Mouse (Mus musculus) T-cell, adult 2 months (primary cell): Measurements from ENCODE around the gene Myom1.

Source experiments
- DNase-seq: peaks from one replicate; pipeline ENCODE4 v3.0.0; 2022; ENCODE audit warnings: low spot score

The Myom1 gene

DNA sequence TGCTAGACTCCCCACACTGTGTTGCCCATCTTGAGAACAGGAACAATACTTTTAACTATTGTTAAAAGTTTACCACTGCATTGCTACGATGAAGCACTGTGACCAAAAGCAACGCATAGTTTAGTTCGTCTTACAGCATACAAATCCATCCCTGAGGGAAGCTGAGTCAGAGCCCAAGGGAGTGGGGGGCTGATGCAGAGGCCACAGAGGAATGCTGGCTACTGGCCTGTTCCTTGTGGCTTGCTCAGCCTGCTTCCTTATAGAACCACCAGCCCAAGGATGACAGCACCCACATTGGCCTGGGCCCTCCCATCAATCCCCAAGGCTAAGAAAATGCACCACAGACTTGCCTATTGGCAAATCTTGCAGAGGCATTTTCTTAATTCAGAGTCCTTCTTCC, 56.8 kb downstream of the Myom1 start:
- no peak for DNase-seq

DNA sequence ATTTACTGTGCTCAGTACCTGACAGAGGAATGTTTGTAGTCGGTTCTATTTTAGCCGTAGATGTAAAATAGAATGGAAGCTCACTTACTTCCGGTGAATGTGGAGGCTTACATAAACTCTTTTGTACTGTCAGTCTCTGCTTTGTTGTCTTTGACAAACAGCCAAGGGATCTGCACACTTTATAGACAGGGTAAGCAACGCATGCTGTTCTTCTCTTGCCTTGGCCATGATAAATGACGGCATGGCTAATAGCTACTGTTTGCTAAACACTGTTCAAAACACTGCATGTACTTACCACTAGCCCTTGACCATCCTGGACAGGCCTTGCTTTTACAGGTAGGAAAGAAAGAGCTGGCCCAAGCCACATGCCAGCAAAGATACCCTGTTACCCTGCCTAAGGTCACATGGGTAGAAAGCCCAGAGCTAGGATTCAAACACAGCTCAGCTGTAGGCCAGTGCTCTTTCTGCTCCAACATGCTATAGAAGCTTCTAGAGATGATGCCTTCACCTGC, 59.7 kb downstream of the Myom1 start:
- DNase-seq: no peak

DNA sequence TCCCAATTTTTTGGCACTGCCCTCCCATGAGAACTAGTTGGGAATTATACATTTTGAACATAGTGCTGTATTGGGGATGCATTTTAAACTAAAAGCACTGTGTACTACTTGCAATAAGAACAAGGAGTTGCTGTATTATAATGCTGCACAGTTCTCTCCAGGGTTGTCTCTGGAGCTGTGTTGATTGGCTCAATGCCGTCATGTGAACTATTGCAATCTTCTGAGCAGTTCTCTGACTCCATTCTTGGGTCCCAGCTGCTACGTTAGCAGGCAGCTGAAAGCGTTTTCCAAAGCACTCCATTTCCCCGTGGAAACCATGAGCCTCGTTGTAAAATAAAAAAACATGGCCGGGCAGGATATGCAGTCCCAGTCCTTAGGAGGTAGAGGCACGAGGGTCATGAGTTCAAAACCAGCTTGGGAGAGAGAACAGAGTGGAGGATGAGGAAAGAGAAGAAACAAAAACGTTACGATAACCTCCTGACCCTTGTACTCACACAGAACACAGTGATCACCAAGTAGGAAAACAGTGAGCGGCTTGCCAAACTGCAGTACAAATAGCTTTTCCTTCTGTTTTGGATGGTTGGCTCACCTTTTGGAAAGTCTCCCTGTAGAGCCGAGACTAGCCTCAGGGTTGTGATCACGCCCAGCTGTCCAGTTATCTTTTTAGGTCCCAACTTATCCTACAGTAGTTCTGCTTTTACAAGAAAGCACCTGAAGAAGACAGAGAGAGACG, 60.6 kb downstream of the Myom1 start:
- no peak for DNase-seq

DNA sequence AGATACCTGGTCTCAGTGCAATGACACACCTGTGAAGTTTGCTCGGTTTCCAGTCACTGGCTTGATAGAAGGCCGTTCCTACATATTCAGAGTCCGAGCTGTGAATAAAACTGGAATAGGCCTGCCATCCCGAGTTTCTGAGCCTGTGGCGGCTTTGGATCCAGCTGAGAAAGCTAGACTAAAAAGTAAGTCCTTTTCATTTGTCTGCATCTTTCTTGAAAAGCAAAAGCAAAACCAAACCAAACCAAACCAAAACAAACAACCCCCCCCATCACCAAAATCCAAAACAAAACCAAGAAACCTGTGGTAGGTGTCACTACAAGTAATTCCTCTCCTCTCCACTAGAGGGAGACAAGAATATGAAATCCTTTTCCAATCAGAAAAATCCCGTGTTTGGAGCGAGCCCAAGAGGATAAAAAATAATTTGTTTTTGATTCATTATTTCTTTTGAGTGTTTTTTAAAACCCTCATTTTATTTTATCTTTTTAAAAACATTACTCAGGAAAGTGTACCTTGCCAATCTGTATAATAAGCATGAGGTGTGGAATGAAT, 62.1 kb downstream of the Myom1 start:
- DNase-seq: no peak

DNA sequence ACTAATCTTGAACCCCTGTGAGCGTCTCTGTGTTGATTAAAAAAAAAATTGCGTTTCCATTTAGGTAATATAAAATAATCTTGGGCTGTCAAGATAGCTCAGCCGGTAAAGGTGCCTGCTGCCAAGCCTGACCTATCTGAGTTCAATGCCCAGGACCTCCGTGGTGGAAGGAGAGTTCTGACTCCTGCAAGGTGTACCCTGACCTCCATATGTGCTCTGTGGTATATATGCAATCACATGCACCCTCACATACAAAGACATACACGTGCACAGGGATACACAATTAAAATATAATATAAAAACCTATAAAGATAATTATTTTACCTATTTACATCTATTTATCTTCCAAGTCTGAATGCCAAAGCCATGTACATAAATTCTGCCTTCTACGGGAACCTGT, 62.7 kb downstream of the Myom1 start:
- DNase-seq: no peak

DNA sequence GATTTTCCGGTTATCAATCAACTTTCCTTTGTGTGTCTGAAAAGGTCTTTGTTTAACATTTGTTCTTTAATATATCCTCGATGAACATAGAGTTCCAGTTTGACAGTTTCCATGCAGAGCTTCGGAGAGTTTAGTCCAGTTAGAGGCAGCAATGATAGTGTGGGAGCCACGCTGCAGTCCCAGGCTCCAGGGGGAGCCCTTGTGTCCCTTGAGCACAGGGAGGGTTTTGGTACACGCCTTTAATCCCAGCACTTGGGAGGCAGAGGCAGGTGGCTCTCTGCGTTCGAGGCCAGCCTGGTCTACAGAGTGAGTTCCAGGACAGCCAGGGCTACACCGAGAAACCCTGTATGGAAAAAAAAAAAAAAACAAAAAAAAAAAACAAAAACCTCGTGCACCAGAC, 66.7 kb downstream of the Myom1 start:
- DNase-seq: no peak

DNA sequence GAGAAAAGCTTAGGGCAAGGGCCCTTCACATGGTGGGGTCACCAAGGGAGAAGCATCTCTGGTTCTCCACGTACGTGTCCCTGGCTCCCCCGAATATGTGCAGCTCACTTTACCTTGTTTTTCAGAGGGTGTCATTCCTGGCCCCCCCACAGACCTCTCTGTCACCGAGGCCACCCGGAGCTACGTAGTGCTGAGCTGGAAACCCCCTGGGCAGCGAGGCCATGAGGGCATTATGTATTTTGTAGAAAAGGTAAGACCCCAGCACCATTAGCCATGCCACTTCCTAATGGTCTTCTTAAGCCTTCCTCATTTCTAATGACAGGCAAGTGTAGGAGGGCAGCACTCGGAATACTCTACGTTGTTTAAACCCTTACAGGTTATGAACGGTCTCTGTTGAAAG, 69.5 kb downstream of the Myom1 start:
- DNase-seq: no peak

DNA sequence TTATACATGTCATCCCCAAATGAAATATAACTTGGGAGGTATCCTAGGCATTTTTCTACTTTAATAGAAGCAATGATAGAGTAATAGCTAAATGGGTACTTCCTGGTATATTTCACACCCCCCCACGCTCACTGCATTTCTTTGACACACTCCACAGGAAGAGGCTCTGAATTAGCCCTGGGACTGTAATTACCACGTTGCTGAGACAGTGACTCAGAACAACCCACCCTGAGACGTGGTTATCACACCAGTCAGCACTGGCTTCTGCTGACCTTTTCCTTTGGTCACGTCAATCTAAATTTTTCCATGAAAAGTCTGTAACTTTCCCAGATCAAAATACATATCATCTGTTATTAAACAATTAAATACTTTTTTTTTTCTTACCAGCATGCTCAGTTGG, 72.0 kb downstream of the Myom1 start:
- no peak for DNase-seq

DNA sequence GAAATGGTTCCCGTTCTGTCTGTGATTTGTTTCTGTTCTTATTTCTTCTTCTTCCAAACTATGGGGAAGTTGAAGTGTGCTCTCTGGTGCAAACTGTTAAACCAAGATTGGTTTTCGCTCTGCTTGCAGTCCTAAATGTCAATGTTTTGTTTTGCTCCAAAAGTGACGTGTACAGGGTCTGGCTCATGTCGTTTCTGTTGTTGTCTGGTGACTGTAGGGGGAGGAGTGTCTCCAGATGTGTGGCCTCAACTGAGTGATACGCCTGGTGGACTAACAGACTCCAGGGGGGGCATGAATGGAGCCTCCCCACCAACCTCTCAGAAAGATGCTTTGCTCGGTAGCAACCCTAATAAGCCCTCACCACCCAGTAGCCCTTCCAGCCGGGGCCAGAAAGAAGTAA, 79.6 kb downstream of the Myom1 start:
- no peak for DNase-seq

DNA sequence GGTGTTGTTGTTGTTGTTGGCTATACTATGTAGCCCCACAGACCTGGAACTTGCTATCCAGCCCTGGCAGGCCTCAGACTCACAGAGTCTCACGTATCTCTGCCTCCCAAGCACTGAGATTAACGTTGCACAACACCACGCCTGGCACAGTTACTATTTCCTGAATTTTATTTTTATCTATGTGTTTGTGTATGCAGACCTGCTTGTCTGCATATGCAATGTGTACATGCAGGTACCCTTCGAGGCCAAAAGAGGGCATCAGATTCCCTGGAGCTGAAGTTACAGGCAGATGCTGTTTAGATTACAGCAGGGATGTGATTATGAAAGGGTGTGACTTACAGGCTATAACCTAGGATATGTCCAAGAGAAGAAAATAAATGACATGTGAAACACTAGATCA, 84.5 kb downstream of the Myom1 start:
- no peak for DNase-seq

DNA sequence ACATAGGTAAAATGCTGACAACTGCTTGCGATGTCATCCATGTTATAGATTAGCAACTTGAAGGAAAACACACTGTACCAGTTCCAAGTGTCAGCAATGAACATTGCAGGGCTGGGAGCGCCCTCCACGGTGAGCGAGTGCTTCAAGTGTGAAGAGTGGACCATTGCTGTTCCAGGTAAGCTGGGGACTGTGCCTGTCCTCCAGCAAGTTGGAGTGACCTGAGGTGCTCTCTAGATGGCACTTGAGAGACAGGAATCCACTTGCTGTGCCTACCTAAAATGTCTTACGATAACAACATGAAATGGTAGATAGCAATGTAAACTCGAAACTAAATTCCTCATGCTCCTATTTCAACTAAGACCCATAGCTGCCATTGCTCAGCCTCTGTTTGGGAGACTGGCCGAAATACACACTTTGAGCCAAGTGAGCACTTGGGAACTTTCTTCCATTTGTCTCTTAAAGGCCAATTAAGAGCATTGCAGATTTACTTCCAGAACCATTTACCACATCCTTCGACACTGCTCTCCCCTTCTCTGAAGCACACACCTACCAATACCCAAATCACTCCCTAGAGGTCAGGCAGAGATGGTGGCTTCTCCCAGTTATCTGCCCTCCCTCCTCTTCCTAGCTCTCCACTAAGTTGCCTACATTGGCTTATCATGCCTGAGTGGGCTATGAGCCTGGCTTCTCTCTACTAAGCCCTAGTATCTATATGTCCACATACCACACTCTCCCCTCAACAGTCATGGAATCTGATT, 85.1 kb downstream of the Myom1 start:
- DNase-seq: no peak

DNA sequence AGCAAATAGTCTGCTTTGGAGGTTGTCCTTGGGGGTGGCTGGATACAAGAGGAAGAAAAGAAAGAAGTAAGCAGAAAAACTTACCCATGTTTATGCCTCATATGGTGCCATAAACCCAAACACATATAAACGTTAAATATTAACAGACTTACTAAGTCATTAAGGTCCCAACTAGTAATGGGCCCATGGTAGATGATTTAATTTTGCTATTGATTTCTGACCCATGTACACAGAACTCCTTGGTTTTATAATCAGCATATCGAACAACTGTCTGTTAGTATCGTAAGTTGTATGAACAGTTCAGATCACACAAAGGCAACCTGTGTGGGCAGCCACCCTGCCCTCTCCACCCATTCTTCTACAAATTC, 85.7 kb downstream of the Myom1 start:
- DNase-seq: no peak

DNA sequence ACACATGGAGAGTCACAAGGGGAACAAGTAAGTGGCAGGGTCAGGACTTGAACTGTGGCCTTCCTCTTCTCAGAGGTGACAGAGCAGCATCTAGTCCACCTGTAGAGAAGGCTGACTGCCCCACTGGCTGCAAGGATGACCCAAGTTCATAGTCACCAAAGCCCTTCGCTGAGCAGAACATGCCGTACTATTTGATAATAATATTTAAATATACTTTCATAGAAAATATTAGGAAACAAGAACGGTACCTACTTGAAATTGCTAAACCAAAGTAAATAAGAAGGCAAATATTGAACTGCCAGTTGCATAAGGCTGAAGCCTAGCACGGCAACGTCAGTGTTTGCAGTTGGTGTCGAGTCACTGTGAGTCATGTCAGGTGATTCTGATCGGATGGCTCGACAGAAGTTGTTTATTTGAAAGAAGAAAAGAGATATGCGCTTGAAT, 86.6 kb downstream of the Myom1 start:
- DNase-seq: no peak

DNA sequence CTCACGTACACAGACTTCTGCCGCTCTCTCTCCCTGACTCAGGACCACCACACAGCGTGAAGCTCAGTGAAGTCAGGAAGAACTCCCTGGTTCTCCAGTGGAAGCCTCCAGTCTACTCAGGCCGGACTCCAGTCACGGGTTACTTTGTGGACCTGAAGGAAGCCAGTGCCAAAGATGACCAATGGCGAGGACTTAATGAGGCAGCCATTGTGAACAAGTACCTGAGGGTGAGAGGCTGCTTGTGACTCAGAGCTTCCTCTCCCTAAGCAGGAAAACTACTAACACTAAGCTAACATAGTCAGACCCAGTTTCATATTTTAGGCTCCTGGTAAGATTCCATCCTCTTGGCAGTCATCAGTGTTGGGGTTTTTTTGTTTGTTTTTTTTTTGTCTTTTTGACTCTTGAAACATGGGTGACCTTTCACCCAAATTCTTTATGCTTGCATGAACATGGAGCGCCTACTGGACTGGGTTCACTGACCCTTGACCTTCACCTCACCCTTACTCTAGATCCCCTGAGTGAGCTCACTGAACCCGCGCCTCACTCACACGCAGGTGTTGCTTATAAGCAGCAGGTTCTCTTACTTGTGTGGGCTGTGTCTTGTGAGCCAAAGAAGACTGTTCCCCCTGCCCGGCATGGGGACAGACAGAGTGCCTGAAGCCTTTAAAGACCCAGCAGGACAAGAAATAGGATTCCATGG, 87.5 kb downstream of the Myom1 start:
- no peak for DNase-seq

DNA sequence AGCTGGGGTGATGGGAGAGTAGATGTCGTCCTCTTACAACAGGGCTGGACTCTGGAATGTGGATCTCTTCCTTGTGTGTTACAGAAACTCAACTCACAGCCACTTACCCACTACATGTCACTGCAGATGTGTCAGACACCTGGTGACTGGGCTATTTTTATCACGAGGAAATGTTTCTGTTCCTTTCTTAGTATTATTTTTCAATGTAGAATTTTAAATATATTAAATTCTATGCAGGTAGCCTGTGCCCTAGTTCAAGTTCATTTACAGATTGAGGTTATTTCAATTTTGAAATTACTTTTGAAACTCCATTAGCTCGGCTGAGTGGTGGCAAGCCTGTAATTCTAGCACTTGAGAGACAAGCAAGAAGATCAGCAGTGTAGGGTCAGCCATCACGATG, 88.6 kb downstream of the Myom1 start:
- no peak for DNase-seq

DNA sequence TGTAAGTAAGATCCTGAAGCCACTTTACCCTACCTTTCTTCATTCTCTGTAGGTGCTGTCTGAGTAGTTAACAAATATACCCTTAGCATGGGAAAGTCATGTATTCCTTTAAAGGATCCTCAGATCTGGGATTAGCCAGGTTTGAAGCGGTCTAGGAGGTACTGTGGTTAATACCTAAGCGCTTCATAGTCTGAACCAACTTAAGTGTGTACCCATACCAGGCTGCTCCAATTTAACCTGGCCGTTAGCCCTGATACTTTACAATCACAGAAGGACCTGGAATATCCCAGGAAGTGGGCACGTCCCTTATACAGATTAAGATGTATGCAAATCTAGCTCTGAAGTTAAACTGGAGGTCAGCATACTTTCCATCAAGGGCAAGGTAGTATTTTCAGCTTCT, 89.9 kb downstream of the Myom1 start:
- no peak for DNase-seq

DNA sequence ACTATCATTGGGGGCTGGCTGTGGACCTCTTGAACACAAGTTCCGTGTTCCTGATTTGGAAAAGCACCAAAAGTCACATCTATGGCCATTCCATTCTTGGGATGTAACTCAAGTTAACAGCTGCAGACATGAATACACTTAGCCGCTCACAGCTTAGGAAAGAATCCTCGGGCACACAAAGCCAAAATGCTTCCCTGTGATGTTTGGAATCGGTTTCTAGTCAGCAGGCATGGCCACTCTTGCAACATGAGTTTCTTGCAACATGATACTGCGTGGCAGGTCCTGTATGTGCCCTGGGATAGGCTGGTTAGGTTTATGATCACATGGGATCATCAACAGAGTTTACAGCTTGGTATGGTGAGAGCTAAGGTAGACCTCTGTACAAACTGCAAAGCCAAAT, 91.4 kb downstream of the Myom1 start:
- no peak for DNase-seq

DNA sequence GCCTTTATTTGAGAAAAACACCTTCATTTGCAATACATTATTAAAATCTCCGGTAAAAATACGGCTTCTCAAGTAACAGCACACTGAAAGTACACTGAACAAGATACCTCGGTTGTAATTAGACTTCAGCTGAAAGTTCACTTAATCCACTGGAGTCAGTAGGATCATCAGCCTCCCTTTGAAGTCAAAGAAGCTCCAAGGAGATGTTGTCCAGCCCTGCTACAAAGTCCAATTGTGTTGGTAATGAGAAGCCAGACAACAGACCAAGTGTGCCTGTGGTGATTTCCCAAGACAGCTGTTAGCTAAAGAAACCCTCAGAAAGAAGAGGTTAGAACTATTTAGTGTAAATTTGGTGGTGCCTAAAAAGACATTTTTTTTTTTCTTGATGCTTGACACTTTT, 92.0 kb downstream of the Myom1 start:
- DNase-seq: no peak

DNA sequence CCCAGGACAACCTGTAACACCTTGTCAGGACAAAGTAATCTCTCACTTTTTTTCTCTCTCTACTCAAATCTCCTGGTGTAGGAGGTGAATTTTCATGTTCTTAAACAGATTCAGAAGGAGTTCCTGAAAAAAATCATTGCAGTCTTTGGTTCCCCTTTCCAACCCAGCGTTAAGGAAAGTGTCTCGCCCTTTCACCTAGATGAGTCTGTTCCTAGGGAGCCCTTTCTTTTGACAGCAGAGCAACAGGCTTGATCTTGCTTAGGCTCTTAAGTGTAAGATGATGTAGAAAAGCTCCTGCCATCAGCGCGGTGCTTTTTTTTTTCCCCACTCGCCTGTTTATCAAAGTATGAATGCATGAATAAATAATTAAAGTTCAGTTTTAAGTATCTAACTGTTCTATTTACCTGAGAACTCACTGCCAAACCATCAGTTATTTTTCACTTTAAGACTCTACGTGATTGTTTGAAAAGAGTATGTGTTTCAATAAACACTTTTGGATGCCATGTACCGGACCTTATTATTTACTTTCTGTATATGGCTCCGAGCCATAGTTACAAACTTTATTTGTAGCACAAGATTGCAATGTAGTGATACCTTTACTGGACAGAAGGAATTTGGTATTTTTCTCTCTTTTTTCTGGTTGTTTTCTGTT, 94.2 kb downstream of the Myom1 start:
- no peak for DNase-seq

DNA sequence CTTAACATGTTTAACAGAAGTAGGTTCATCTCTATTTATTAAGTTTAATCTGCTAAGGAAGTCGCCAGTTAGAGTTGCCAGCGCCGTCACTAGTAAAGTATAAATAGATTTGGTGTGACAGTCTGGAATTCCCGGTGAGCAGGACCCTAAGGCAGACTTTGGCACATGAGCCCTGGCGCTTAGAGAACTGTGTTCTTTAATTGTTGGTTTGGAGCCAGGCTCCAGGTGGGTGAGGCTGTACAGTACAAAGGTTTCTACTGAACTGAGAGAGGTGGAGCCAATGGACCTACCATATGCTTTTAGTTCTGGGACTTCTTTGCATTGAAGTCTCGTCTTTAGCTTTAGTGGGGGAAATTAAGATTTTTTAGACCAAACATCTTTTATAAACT, 94.8 kb downstream of the Myom1 start:
- no peak for DNase-seq

DNA sequence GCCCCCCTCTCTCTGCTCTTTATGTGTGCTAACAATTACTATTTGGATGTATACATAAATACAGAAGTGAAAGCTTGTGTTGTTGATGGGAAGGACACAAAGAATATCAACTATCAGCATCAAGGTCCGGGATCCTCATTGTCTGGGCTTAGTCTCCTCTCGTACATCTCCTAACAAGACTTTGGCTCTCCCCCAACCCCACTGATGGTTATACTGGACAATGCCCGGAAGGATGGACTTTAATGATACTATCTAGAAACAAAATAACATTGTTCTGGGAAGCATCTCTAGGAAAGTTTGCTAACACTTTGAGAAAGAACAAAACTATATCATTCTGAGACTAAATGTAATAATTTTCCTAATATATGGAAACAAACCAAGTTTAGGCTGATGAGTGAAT, 96.2 kb downstream of the Myom1 start:
- DNase-seq: no peak
